Mouse (Mus musculus) G1E (cell line): ENCODE data around the gene Kcnip4.

ENCODE experiments used
- CTCF ChIP-seq: IDR thresholded peaks from 2 replicates; pipeline ENCODE4 v1.5.1; 2012; ENCODE audit warnings: low read depth, low read length, inconsistent platforms, mixed read lengths
- POLR2AphosphoS5 ChIP-seq: IDR thresholded peaks from 2 replicates; pipeline ENCODE4 v1.6.1; 2012; ENCODE audit warnings: low read depth, low read length, inconsistent platforms; ENCODE audit not compliant: insufficient replicate concordance

- TF ChIP-seq CTCF (no peak), POLR2AphosphoS5 (no peak)
These were observed 73.4 kb downstream of the Kcnip4 start for GRCm38 (mm10) chr5:49451295-49451694.
